31 mouse cellular contexts compared by ENCODE assay signal in the genomic region with DNA sequence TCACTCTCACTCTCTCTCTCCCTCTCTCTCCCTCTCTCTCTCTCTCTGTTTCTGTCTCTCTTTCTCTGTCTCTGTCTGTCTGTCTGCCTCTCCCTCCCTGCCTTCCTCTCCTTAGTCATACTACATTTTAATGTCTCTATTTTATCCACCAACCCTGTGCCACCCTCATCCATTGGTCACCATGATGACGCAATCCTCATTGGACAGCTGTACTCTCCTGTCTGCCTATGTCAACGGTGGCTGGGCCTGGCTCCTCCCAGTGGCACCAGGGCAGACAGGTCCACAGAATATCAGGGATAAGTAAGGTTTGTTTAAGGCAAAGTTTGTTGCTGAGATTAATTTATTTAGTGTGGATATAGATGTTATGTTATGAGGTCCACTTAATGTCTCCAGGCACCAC.
DNase-seq lines count a peak whose midpoint lies in the region; ATAC-seq and TF ChIP-seq lines count a peak whose summit lies in the region.
"Had no signal": no experiment of that assay in that cellular context is flagged by ENCODE, and none has a peak within 500 bp of the region (broad histone marks: within the 10 kb centered on the region; RNA-seq: fewer than 3 reads in every experiment).

No protein-coding gene starts in this region.

- H3K27me3 ChIP-seq in liver, adult 2 months (ENCODE audit: control insufficient read depth, insufficient read depth, low read length) = no peaks in the 10 kb centered on the region
- peaks cover 5% of the 10 kb centered on the region; the same call in 1 of the 2 replicates for H3K27me3 ChIP-seq in liver, embryonic 12.5 days (replicated peaks)
- no peaks in the 10 kb centered on the region for H3K27me3 ChIP-seq in myocyte (ENCODE audit: control insufficient read depth, insufficient read depth, insufficient read length)
- H3K27me3 ChIP-seq: embryonic facial prominence, embryonic 12.5 days; heart, embryonic 15.5 days; hindbrain, embryonic 12.5 days; intestine, embryonic 15.5 days; limb, embryonic 12.5 days; lung, embryonic 15.5 days; midbrain, embryonic 13.5 days; neural tube, embryonic 15.5 days; Patski had no signal

- H3K9ac ChIP-seq in liver, adult 2 months (ENCODE audit: low read depth, low read length) = no peak overlapping the region
- H3K9ac ChIP-seq in liver, embryonic 12.5 days = no peak overlapping the region
- H3K9ac ChIP-seq: embryonic facial prominence, embryonic 12.5 days; heart, embryonic 15.5 days; hindbrain, embryonic 12.5 days; intestine, embryonic 15.5 days; limb, embryonic 12.5 days; liver, embryonic 14.5 days; lung, embryonic 15.5 days; midbrain, embryonic 13.5 days; neural tube, embryonic 15.5 days had no signal

- peaks cover 16% of the 10 kb centered on the region for H3K4me1 ChIP-seq in liver, adult 2 months (ENCODE audit: control insufficient read depth, insufficient read depth, low read length)
- H3K4me1 ChIP-seq in liver, embryonic 12.5 days = no peaks in the 10 kb centered on the region
- H3K4me1 ChIP-seq: hindbrain, embryonic 12.5 days; intestine, embryonic 15.5 days; midbrain, embryonic 13.5 days had no signal

- no peaks in the 10 kb centered on the region for H3K79me2 ChIP-seq in liver, adult 2 months (ENCODE audit: control insufficient read depth, insufficient read depth, low read length)
- no peaks in the 10 kb centered on the region for H3K79me2 ChIP-seq in myocyte (ENCODE audit: control insufficient read depth, insufficient read depth)

- no peaks in the 10 kb centered on the region for H3K9me3 ChIP-seq in liver, embryonic 12.5 days (replicated peaks)
- H3K9me3 ChIP-seq: embryonic facial prominence, embryonic 12.5 days; G1E; heart, embryonic 10.5 days; heart, embryonic 15.5 days; hindbrain, embryonic 12.5 days; intestine, embryonic 15.5 days; limb, embryonic 12.5 days; lung, embryonic 15.5 days; midbrain, embryonic 13.5 days; neural tube, embryonic 15.5 days had no signal

- H3K4me3 ChIP-seq in liver, adult 2 months (ENCODE audit: insufficient read depth, low read depth, low read length) = no peak overlapping the region
- H3K4me3 ChIP-seq in liver, embryonic 12.5 days = no peak overlapping the region
- no peak overlapping the region for H3K4me3 ChIP-seq in myocyte
- H3K4me3 ChIP-seq: embryonic facial prominence, embryonic 12.5 days; gastrocnemius, adult 2 months; heart, embryonic 10.5 days; heart, embryonic 15.5 days; hindbrain, embryonic 12.5 days; intestine, embryonic 15.5 days; limb, embryonic 12.5 days; lung, embryonic 15.5 days; midbrain, embryonic 13.5 days; neural tube, embryonic 15.5 days had no signal

- no peak for ATAC-seq in liver, embryonic 12.5 days
- peak; percentile 38 for ATAC-seq in granulocyte monocyte progenitor cell, adult 5-6 weeks (replicated peaks; ENCODE audit: poor library complexity, severe bottlenecking)
- ATAC-seq: forebrain, embryonic 14.5 days; hindbrain, postnatal 0 days; intestine, embryonic 15.5 days; midbrain, embryonic 13.5 days; Patski had no signal

- H3K27ac ChIP-seq in liver, adult 2 months (replicated peaks; ENCODE audit: insufficient read depth, low read depth, low read length) = no peak overlapping the region
- no peak overlapping the region for H3K27ac ChIP-seq in liver, embryonic 12.5 days
- H3K27ac ChIP-seq: embryonic facial prominence, embryonic 12.5 days; gastrocnemius, adult 2 months; heart, embryonic 10.5 days; heart, embryonic 15.5 days; hindbrain, embryonic 12.5 days; hindbrain, postnatal 0 days; intestine, embryonic 15.5 days; kidney, postnatal 0 days; limb, embryonic 12.5 days; liver, embryonic 14.5 days; lung, embryonic 15.5 days; midbrain, embryonic 13.5 days; neural tube, embryonic 15.5 days had no signal

- no peaks in the 10 kb centered on the region for H3K36me3 ChIP-seq in liver, adult 2 months (ENCODE audit: control insufficient read depth, insufficient read depth, low read length)
- H3K36me3 ChIP-seq in liver, embryonic 12.5 days = no peaks in the 10 kb centered on the region
- H3K36me3 ChIP-seq in myocyte (ENCODE audit: control insufficient read depth, insufficient read depth) = no peaks in the 10 kb centered on the region
- H3K36me3 ChIP-seq: embryonic facial prominence, embryonic 12.5 days; G1E; heart, embryonic 10.5 days; heart, embryonic 15.5 days; hindbrain, embryonic 12.5 days; intestine, embryonic 15.5 days; limb, embryonic 12.5 days; lung, embryonic 15.5 days; midbrain, embryonic 13.5 days; neural tube, embryonic 15.5 days had no signal

- DNase-seq in liver, adult 2 months (ENCODE audit: extremely low read depth, low read depth, low spot score) = peak; percentile 84
- DNase-seq in 416B (ENCODE audit: low read depth) = peak; percentile 70
- no peak for DNase-seq in heart, postnatal 4 days
- no peak for DNase-seq in frontal cortex, postnatal 14 days (ENCODE audit: low spot score in 2 of 2)
- no peak for DNase-seq in cerebellum, adult 9-11 months
- DNase-seq: cerebellum, adult 18-20 months; cerebellum, postnatal 36 days; embryo, embryonic 11 days; gastrocnemius, adult 2 months; kidney, adult 8-10 months; layer of hippocampus, adult 9-11 months; retina, postnatal 1 day; right cerebral cortex, postnatal 14 days had no signal

- peak; percentile 27; the same call in 1 of the 2 replicates for TF ChIP-seq CTCF in liver, adult 2 months (IDR thresholded peaks at IDR 0.05; ENCODE audit: low read depth, low read length)

- H3ac ChIP-seq in myocyte (ENCODE audit: control insufficient read depth, insufficient read length) = no peak overlapping the region

- H3K4me2 ChIP-seq in liver, embryonic 12.5 days = no peak overlapping the region
- H3K4me2 ChIP-seq in myocyte (ENCODE audit: low read depth) = no peak overlapping the region
- H3K4me2 ChIP-seq: embryonic facial prominence, embryonic 12.5 days; heart, embryonic 15.5 days; hindbrain, embryonic 12.5 days; intestine, embryonic 15.5 days; limb, embryonic 12.5 days; lung, embryonic 15.5 days; midbrain, embryonic 13.5 days; neural tube, embryonic 15.5 days had no signal

- no peak for TF ChIP-seq POLR2A in liver, adult 2 months (IDR thresholded peaks at IDR 0.05; ENCODE audit: extremely low read depth, insufficient read depth, low read length)
- no peak for TF ChIP-seq POLR2A in myocyte (IDR thresholded peaks at IDR 0.05; ENCODE audit: insufficient read length, low read depth)

- WGBS in liver, adult 2 months = 23% methylated on average over 2 of the region's 2 CpGs
- WGBS in liver, embryonic 12.5 days (ENCODE audit: insufficient replicate concordance) = 52% methylated on average over 2 of the region's 2 CpGs

TF ChIP-seq in myocyte, 11 proteins besides CTCF, POLR2A, EP300 and RAD21:
- peak in 2 of 3 experiments; percentile 73 to 82 for TF ChIP-seq MYOD1 (IDR thresholded peaks at IDR 0.05; ENCODE audit: control insufficient read depth in 1 of 3, insufficient read length in 2 of 3, low read depth in 2 of 3)
- no peak for TF ChIP-seq SRF (IDR thresholded peaks at IDR 0.05; ENCODE audit: control insufficient read depth, insufficient read length, low read depth)
- TF ChIP-seq MAX (IDR thresholded peaks at IDR 0.05; ENCODE audit: low read depth) = no peak
- no peak for TF ChIP-seq TCF12 (IDR thresholded peaks at IDR 0.05; ENCODE audit: insufficient read depth, poor library complexity, severe bottlenecking)
- TF ChIP-seq USF1 (IDR thresholded peaks at IDR 0.05; ENCODE audit: low read depth) = no peak
- peak; percentile 89 for TF ChIP-seq CEBPB (IDR thresholded peaks at IDR 0.05; ENCODE audit: insufficient read depth, poor library complexity, severe bottlenecking)
- peak in 1 of 3 experiments; percentile 48 for TF ChIP-seq MYOG (IDR thresholded peaks at IDR 0.05; ENCODE audit: control insufficient read depth in 1 of 3, insufficient read depth in 1 of 3, insufficient read length in 2 of 3, low read depth in 2 of 3)
TF ChIP-seq in myocyte: peak in this region for 3.

Comparison
In these comparisons a context has a peak if more than half of its experiments do, and no peak if none do; other contexts are left out.
1. DNase-seq: peak in liver, adult 2 months (single experiment) and 416B (single experiment); none in heart, postnatal 4 days (single experiment), frontal cortex, postnatal 14 days (0 of 2) and cerebellum, adult 9-11 months (single experiment).